Mouse (Mus musculus): ENCODE measurements around the gene Cyp4f17.
A peak's percentile ranks its signal among the peaks of the same experiment; 100 is the strongest.
"Not testable (repeated sequence)": the region's sequence is repeated elsewhere in the genome, so short reads cannot be mapped to it uniquely, and the experiment has no call there.

The Cyp4f17 gene

DNA sequence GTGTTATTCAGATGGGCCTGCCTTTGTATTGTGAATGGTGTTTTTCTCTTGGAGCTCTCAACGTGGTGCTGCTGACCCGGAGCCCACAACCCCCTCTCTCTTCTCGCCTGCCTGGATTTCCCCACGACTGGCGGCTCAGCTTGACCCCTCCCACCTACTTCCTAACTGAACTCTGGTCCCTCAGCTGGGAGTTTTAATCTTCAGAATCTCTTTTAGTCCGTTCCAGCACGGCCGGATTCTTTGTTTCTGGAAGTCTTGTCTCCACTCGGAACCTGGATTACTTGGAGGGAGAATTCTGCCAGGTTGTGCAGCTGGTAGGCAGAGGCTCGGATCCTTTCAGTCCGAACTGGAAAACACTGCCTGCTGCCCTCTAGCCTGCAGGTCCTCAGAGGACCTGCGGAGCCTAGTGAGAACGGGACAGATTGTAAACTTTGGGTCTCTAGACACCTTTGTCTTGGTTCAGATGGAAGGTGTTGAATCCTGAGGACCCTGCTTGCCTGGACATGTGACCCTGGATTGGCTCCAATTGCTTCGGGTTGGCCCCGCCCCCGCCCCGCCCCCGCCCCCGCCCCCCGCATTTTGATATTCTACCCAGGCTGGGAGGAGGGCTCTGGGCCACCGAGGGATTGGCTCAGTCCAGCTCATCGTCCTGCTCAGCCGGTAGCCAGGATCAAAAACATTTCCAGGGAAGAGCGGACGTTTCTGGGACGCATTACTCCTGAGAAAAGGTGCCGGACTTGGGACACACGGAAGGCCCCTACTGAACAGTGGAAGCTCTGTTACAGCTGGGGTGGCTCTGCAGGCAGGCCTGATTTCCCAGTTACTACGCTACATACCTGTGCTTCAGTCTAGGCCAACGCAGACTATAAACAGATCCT is at the start of gene Cyp4f17:
Gene Cyp4f17 (plus strand): TSS at position 200 of the 878 bp plus-strand sequence.
- peak; percentile 42 for DNase-seq (ENCODE audit: low read depth)

DNA sequence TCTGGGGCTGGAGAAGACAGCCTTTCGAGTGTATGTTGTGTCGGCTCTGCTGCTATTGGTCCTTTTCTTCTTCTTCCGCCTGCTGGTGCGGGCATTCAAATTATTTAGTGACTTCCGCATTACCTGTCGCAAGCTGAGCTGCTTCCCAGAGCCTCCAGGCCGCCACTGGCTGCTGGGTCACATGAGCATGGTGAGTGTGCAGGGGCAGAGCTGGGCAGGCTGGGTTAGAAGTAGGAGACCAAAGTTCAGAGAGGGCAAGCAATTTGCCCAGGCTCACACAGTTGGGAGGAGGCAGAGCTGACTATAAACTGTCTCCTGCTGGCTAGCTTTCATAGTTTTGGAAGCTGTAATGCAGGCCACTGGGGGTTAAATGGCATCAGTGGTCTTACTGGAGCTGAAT is 37.4 kb upstream of the Cyp4f17 start:
- DNase-seq (ENCODE audit: low read depth): no peak

DNA sequence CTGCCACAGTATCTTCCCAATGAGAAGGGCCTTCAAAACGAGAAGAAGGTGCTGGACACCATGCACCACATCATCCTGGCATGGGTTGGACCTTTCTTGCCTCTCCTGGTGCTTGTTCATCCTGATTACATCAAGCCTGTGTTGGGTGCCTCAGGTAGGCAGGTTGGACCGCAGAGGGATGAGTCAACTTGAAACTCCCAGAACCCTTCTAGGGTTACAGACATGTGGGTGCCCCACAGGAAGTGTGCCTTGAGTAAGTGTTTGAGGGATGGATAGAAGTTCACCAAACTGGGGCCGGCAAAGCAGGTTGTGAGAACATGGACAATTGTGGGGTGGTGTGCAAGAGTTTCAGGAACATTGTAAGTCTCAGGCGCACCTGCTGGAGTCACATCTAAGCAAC is 35.1 kb upstream of the Cyp4f17 start:
- DNase-seq (ENCODE audit: low read depth): no peak

DNA sequence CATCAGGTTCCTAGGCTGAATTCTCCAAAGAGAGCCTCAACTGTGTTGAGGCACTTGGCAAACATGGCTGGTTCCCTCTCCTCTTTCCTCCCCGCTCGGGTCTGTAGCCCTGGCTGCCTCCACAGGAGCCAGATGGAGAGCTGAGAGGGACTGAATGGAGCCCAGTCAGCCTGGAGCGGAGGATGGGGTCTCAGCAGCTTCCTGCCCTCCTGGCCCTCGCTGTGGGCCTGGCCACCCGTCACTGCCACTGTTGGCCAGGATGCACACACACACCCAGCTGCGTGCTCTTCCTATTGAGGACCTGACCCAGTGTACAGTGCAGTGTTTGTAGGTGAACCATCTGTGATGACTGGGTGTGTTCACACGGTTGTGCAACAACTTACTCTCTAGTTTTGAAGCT is 33.7 kb upstream of the Cyp4f17 start:
- DNase-seq (ENCODE audit: low read depth): no peak

DNA sequence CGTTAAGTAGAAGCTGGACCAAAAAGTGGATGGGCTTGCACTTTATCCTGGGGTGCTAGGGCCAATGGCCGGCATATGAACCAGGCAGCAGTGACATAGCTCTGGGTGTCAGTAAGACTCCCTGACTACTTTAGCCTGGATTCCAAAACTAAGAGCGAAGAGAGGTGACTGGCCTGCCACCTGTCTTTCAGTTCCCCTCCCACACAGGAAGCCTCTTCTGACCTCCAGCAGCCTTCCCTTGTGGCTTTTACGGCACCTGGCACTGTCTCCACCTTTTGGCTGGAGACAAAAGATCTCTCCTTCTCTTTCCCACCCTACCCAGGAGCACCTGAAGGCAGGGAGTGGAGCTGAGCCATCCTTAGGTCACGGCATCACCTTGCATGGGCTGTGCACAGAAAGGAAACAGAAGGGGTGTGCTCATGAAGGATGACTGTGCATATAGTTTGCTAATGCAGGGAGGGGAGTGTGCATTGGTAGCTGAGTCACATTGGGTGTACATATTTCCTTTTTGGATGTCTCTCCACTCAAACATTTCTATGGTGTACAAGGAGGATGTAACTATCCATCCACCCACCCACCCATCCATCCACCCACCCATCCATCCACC is 30.8 kb upstream of the Cyp4f17 start:
- no peak for DNase-seq (ENCODE audit: low read depth)

DNA sequence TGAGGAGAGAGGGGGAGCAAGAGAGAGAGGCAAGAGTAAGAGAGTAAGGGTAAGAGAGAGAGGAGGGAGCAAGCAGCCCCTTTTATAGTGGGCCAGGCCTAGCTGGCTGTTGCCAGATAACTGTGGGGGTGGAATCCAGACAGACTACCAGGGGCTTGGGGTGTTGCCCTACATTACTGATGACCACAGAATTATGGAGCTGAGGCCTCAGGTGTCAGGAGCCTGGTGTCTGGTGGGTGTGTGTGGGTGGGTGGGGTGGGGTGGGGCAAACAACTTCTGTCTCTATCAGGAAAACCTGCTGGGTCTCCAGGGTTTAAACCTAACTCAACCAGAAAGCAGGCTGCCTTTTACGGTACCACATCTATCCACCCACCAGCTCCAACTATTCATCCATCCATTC is 28.6 kb upstream of the Cyp4f17 start:
- DNase-seq (ENCODE audit: low read depth): no peak

DNA sequence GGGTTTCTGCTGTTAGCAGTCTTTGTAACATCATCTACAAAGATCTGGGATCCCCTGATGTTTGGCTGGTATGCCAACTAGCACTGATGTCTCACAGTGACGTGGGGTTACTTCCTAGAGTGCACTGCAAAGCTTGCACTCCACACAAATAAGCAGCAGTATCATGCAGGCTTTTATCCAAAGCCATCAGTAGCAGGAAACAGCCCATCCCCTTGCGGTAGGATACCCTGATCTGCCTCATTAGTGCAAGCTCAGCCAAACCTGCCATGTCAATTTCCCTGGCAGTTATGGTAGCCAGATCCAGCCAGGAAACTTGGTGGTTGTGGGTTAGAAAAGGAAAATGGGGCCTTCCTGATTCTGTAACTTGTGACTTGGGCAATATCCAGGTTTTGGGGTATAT is 27.1 kb upstream of the Cyp4f17 start:
- no peak for DNase-seq (ENCODE audit: low read depth)

DNA sequence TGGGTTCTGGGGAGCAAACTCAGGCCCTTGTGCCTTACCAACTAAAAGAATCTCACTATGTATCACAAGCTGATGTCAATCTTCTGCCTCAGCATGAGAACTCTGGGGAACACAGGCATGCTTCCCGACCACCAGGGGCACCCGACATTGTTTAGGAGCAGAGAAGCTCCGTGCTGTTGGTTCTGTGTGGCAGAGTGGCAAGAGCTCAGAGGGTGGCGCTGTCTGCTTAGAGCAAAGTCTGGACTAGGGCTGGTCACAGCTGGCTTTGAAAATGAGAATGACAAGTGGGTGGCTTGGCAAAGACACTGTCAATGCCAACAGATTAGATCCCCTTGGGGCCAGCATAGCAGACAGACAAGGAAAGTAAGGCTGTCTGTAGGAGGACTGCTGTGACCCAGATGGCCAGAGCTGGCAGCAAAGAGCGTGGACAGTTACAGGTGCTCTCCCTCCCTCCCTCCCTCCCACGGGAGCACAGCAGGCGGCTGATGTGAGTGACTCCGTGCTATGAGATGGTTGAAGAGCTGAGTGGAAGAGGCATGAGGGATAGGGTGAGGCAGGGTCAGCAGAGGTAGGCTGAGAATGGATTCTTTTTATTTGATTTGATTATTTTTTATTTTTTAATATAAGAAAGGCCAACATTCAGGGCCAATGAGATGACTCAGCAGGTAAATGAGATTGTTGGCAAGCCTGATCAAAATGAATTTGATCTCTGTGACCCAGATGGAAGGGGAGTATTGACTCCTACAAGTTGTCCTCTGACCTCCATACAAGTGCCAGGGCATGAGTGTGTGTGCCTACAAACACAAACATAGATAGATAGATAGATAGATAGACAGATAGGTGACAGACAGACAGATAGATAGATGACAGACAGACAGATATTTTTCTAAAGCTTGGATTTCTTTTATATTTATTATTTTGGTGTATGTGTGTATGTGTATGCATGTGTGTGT is 26.0 kb upstream of the Cyp4f17 start:
- no peak for DNase-seq (ENCODE audit: low read depth)

DNA sequence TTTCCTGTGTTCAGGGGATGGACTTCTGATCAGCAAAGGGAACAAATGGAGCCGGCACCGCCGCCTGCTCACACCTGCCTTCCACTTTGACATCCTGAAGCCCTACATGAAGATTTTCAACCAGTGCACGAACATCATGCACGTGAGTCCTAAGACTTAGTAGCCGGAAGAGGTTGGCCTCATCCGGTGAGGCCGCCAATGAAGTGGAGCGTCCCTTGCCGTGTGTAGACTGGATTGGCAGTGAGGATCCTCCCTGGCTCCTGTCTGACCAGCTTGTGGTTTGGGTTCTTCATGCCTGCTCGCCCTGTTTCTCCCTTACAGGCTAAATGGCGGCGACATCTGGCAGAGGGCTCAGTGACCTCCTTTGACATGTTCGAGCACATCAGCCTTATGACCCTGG is 24.1 kb upstream of the Cyp4f17 start:
- DNase-seq (ENCODE audit: low read depth): no peak

DNA sequence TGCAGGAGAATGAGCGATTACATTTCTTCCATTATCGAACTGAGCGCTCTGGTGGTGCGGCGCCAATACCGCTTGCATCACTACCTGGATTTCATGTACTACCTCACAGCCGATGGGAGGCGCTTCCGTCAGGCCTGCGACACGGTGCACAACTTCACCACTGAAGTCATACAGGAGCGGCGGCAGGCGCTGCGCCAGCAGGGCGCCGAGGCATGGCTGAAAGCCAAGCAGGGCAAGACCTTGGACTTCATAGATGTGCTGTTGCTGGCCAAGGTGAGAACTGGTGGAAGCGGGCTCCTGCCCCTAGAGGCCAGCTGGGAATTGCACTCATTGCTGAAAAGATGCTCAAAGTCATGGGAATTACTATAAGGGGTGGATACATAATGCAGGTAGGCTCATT is 22.6 kb upstream of the Cyp4f17 start:
- no peak for DNase-seq (ENCODE audit: low read depth)

DNA sequence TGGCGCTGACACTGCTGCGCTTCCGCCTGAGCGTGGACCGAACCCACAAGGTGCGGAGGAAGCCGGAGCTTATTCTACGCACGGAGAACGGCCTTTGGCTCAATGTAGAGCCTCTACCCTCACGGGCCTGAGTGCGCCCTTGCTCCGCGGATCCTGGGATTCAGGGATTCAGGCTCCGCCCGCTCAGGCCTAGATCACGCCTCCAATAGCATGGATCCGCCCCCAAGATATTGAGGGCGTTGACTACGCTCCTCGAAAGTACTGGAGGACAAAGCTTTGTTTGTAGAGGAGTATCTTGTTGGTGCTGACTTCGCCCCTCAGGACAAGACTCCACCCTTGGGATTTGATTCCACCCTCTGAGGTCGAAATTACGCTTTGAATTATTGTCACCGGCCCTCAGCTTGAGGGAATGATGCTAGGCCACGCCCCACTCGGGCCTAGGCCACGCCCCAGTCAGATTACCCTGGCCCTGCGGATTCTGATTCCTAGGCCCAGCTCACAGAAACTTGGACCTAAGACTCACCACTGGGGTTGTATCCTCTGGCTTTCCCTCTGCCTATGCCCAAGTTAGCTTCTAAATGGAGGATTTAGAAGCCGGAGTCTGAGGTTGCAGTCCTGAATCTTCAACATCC is 13.4 kb upstream of the Cyp4f17 start:
- no peak for DNase-seq (ENCODE audit: low read depth)

DNA sequence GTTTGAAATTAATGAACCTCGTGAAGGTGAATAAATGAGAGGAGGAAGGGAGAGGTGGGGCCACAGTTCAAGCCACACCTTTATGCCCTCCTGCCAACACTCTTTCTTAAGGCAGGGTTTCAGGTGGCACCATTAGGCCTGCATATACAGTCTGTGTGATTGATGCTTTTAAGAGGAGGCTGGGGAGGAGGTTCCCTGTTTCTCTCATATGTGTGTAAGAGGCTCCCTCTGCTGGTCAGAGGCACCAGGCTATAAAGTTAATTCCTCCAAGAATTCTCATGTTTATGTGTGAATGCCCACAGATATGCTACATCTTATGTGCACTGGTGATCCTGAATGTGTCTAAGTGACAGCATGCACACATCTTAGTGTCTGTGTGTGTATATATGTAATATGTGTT is 11.2 kb upstream of the Cyp4f17 start:
- no peak for DNase-seq (ENCODE audit: low read depth)

DNA sequence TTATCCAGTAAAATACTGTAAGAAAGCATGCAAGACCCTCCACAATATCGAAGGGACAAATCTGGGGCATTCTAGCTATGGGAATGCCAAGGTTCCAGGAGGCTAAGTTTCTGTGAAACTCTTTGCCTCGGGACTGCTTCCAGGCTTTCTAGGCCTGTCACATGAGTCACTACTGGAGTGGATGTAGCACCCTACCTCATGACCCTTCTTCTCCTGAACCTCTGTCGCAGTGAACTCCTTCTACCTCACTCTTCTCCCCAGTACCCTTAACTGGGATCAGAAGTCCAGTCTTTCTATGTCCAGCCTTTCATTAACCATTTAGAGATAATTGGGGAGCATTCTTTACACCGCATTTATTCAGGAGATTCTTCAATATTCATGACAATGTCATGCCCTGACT is 5.3 kb upstream of the Cyp4f17 start:
- DNase-seq (ENCODE audit: low read depth): not testable (repeated sequence)

DNA sequence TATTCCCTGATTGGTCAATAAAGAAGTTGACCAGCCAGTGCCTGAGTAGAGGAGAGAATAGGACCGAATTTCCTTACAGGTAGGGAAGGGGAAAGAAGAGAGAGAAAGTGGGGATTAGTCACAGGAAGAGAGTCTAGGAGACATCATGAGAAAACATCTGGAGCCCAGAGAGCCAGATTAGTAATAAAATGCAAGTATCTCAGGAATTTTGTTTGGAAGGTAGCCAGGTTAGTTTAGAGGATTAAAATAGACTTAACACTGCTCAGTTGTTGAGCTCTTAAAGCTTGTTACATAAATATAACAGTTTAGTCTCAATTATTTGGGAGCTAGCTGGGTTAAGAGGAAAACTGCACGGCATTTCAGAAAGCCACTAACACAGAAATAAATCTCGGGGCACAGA is 4.8 kb upstream of the Cyp4f17 start:
- DNase-seq (ENCODE audit: low read depth): no peak

DNA sequence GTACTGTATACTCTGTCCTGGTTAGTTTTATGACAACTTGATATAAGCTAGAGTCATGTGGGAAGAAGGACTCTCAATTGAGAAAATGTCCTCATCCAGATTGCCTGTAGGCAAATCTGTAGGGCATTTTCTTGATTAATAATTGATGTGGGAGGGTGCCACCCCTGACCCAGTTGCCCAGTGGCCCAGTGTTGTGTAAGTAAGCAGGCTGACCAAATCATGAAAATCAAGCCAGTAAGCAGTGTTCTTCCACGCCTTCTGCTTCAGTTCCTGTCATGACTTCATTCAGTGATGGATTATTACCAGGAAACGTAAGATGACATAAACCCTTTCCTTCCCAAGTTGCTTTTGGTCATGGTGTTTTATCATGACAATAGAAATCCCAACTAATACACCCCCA is 2.7 kb upstream of the Cyp4f17 start:
- DNase-seq (ENCODE audit: low read depth): no peak

DNA sequence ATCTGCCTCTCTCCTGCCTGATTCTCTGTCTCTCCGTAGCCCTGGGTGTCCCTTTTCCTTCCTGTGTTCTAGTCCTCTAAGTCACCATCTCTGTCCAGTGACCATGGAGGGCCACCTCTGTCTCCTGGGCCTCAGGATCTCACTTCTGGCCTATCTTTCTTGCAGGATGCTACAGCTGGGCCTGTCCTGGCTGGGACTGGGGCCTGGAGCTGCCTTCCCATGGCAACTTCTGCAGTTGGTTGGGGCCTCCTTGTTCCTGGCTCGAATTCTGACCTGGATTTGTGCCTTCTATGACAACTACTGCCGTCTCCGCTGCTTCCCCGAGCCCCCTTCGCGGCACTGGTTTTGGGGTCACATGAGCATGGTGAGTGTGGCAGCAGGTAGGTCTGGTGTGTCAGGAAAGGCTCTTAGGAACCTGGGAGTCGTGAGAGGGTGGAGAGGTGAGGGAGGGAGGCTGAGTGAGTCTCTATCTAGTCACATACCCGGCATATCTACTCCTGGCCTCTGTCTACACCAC is 937 bp downstream of the Cyp4f17 start:
- DNase-seq (ENCODE audit: low read depth): no peak

DNA sequence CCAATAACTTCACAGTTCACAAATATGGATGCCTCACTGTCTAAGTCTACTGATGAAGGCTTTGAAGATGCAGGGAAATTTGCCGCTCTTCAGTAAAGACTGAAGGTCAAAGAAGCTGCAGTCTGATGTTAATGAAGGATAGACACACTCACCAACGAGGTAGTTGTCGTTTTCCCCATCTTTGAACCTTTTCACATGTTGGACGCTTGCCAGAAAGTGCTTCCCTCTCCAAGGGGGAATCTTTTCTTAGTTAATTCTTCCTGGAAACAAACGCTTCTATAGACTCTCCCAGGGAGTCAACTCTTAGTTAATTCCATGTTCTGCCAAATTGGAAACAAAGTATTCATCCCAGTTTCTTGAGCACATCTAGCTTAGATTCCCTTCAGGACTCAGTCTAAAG is 10.3 kb downstream of the Cyp4f17 start:
- DNase-seq (ENCODE audit: low read depth): no peak

DNA sequence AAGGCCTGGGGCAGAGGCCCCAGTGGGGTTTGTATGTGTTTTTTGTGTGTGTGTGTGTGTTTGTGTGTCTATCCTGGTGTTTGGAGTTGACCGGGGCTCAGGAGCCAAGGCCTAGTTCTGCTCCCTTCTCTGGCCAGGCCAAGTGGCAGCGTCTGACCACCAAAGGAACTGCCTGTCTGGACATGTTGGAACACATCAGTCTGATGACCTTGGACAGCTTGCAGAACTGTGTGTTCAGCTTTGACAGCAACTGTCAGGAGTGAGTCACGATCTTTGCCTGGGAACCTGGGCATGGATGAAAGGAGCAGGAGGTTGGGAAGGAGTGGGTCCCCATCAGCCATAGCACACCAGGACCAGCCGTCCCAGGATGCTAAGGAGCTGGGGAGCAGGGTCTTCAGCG is 16.1 kb downstream of the Cyp4f17 start:
- DNase-seq (ENCODE audit: low read depth): no peak

DNA sequence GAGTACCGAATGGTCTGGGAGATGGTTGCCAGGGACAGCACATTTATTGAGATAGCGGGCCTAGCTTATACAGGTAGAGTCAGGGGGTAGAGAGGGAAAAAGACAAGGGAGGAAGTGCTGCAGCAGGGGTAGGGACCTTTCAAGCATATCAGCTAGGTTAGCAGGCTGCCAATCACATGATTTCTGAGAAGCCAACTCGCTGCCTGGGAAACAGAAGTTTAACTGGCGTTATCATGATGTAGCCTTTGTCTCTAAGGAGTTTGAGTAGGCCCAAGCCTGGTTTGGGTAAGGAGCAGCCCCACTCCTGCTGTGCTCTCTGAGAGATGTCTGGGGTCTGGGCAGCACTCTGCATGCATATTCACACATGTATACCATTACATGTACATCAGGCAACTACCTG is 16.5 kb downstream of the Cyp4f17 start:
- no peak for DNase-seq (ENCODE audit: low read depth)

DNA sequence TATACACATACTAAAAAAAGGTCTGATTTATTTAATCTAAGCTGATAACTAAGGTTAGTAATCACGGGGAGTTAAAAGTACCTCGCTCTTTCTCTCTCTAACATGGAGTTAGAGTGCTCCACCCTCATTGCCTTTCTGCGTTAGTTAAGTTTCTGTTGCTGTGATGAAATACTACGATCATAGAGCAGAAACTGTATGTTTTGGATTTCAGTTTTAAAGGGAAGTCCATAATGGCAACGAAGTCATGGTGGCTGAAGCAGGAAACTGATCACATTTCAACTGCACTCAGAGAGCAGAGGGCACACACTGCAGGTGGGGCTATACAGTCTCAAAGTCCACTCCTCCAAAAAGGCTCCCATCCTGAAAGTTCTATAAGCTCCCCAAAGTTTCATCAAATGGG is 17.0 kb downstream of the Cyp4f17 start:
- DNase-seq (ENCODE audit: low read depth): no peak

DNA sequence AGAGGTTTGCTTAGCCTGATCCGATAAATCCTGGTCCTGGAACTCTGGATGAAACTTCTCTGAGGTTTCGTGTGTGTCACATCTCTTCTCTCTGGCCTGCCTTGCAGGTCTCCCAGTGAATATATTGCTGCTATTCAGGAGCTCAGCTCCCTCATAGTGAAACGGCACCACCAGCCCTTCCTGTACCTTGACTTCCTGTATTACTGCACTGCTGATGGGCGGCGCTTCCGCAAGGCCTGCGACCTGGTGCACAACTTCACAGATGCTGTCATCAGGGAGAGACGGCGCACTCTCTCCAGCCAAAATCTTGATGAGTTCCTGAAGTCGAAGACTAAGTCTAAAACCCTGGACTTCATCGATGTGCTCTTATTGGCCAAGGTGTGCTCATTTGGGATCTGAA is 18.0 kb downstream of the Cyp4f17 start:
- DNase-seq (ENCODE audit: low read depth): no peak

DNA sequence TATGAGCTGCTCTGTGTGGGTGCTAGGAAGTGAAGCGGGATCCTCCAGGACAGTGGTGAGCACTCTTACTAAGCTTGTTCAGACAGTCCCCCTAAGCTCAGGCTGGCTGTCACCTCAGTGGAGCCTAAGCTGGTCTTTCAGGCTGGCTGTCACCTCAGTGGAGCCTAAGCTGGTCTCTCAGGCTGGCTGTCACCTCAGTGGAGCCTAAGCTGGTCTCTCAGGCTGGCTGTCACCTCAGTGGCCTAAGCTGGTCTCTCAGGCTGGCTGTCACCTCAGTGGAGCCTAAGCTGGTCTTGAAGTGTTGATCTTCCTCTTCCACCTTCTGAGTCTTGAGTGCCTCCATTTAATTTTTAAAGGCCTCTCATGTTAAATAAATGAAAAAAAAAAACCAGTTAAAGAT is 20.5 kb downstream of the Cyp4f17 start:
- not testable (repeated sequence) for DNase-seq (ENCODE audit: low read depth)

Measured in fibroblast of lung, adult 2 months (primary cell).